Mouse (Mus musculus) left cerebral cortex, postnatal 25 days (tissue): Measurements from ENCODE around the gene Cobl. TPM values are rescaled to one million over a fixed set of nuclear protein-coding genes. Genes with fewer than 3 reads are reported as not detected.

Experiments
- DNase-seq, 2 experiments: peaks; one replicate each; pipeline ENCODE4 v3.0.0; 2022; ENCODE audit warnings: low spot score in 2 of 2, mixed read lengths in 1 of 2
- intact Hi-C: fragments of 180-260 bp; cut with DNase I; formaldehyde crosslinking; loops from one replicate; pipeline ENCODE4 v1.15.1; 2025
- total RNA-seq, 2 experiments: library from RNA; stranded (reverse); gene quantifications; 2 replicates each; pipeline ENCODE4 v1.2.3; 2021

Gene Cobl
- total RNA-seq, 2 experiments from 2014 or later: 106 to 126 TPM

- no peak for DNase-seq
- intact Hi-C loops: no loop called here
Observed at GRCm38 (mm10) chr11:12458392-12458791, 6.4 kb downstream of the Cobl start.

DNA sequence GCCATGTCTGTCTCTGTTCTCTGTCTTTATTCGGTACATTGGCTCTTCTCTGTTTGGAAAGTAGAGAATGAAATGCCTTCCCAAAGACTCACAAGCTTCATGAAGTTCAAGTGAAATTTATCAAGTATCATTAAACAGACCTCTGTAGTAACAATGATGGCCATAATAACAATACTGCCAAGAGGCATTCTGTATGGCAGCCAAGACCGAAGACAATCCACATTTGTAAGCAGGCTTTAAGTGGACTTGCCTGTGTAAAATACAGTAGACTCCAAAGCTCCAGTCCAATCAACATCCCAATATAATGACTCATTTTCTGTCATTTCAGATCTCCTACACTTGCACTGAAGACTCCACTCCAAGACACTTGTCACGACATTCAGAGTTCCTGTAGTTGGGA, 16.7 kb downstream of the Cobl start:
- intact Hi-C loops: no loop called here
- DNase-seq: no peak

GRCm38 (mm10) chr11:12445222-12445621, 19.5 kb downstream of the Cobl start:
- intact Hi-C loops: no loop called here
- no peak for DNase-seq

DNA sequence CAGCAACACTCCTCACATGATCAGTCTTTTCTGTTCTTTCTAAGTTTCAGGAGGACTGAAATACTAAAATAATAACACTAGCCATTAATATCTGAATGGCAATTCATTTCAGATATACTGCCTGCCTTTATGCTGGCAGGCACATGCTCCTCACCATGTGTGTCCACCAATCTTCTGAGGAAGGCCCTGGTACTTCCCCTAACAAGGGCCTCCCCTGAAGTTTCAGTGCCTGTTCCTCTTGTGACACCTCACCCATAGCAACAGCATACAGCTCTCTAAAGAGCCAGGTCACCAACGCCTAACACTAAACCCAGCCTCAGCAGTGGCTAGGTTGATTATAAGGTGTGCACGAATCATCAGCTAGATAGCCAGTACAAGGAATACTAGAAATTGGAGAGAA, 20.5 kb downstream of the Cobl start:
- intact Hi-C loops: no loop called here
- no peak for DNase-seq

DNA sequence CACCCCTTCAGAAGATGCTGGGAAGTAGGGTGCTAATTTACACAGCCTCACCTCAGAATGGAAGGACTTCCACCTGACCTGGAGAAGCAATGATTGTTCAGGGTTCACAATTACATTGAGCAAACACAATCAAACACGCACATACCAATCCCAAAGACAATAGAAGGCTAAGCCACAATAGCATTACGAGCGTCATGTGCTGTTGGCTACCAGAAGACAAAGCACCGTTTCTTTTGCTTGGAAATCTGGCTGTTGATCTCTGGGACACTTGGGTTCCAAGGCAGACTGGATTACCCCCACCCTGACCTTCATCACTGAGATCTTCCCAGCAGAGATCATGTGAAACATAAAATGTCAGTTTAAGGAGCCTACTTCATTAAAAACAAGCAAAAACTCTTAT, 21.1 kb downstream of the Cobl start:
- DNase-seq: no peak
- intact Hi-C loops: no loop called here

GRCm38 (mm10) chr11:12443185-12443584, 21.6 kb downstream of the Cobl start:
- intact Hi-C loops: no loop called here
- no peak for DNase-seq

DNA sequence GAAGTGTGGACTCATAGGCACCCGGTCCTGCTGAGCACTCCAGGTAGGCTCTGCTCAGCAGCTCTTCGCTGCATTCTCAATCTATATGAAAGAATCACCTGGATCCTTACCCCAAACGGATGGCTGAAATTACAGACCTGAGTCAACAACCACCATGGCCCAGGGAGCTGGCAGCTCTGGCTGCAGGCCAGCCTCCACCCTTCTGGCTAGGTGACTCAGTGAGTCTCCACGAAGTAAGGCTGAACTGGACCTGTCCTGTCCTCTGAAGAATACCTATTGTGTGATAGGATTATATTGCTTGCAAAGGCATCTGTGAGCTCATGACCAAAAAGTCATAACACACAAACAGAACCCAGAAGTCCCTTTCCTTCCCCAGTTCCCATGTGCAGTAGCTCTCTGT, 22.5 kb downstream of the Cobl start:
- DNase-seq: no peak
- intact Hi-C loops: no loop called here

GRCm38 (mm10) chr11:12435905-12436304, 28.9 kb downstream of the Cobl start:
- DNase-seq: no peak
- intact Hi-C loops: no loop called here

- no peak for DNase-seq
- intact Hi-C loops: no loop called here
Observed at GRCm38 (mm10) chr11:12435018-12435417, 29.7 kb downstream of the Cobl start.

DNA sequence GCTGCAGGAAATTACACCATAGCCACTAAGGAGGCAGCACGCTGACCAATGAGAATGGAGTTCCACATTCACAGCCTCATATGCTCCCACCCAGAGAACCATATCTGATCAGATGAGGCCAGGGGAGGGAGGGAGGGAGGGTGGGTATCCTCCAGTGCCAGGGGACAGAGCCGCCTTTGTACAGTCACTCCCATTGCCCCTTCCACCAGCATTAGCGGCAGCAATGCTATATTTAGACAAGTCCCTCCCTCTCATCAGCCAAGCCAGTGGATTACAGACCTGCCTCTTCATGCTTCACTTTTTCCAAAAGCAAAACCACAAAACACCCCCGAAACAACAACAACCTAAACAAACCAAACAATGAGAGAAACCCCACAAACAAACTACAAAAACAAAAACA, 30.2 kb downstream of the Cobl start:
- intact Hi-C loops: no loop called here
- no peak for DNase-seq

DNA sequence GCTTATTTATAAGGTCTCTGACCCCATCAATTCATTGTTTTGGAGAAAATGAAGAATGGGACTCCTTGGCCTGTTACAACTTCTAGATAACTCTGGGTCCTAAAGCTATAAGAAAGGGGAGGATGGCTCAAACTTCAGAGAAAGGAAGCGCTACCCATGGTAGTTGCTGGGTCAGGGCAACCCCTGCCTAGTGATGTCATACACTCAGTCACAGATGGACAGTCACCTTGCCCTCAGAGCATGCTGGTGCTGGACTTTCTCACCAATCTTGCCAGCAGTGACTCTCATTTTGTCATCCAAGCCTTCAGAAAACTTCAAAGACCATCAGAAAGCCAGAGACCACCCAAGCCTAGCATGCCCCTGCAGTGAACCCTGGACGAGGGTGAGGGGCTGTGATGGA, 32.8 kb downstream of the Cobl start:
- intact Hi-C loops: no loop called here
- DNase-seq: no peak

DNA sequence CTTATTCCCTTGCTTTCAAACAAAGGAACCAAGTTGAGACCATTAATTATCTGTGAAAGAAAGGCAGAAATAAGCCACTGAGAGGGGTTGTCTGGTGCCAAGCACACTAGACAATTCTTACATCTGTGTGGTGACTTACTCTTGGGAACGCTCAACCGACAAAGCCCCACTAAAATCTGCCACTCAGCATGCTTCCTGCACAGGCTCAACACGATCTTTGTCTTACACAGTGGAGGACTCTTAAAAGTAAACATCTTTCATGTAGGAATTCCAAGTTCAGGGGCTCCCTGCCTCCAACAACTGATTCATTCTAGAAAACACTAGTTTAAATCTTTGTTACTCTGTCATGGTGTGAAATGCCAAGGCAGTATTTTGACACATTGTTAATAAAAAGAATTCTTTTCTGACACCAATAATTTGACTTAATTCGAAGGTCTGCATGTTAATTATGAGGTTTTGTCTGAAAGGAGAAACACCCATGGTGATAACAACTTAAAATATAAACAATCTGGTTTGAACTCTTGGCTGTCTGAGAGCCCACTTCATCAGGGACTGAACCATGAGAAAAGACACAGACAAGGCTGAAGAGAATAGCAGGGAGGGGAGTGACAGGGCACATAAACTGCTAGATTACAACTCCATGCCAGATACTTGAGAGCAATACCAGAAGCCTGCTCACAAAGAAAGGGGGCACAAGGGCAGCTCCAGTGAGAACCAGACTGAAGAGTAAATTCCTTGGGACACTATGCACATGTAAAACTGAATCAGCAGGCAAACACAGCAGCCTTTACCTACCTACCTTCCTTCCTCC, 34.3 kb downstream of the Cobl start:
- intact Hi-C loops: no loop called here
- no peak for DNase-seq

DNA sequence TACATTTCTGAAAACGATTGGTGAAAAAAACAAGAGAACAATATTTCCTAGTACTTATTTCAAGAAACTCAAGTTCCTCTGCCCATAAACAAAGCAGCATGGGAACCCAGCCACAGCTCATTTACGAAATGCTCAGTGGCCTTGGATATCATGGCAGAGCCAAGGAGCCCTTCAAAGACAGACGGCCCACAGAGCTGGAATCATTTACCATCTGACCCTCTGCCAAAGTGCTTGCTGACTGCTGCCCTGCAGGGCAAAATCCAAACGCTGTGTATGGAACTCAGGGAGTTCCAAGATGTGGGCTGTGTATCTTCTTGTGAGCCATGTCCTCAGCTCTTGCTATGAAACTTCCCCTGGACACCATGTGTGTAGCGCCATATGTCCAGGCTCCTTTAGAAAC, 38.0 kb downstream of the Cobl start:
- no peak for DNase-seq
- intact Hi-C loops: no loop called here

DNA sequence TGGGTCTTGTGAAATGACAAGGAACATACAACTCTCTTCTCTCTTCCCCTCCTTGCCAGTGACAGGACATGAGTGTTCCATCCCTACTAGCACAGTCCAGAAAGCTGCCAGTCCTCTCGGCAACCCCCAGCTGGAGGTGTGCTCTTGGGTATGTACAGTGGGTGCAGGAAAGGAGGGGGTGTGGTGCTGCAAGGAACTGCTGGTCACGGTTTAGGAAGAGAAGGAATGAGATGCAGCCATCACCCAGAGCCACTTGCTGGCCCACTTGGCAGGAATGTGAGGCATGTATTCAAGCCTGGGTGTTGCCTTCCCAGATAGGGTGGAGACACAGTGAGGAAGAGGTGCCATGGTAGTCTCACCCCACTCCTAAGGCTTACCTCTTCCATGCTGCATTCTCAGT, 40.6 kb downstream of the Cobl start:
- intact Hi-C loops: no loop called here

GRCm38 (mm10) chr11:12421183-12421582, 43.6 kb downstream of the Cobl start:
- intact Hi-C loops: no loop called here
- DNase-seq: no peak

More for the DNA sequence above, 40.6 kb downstream of the Cobl start:
- DNase-seq: no peak

DNA sequence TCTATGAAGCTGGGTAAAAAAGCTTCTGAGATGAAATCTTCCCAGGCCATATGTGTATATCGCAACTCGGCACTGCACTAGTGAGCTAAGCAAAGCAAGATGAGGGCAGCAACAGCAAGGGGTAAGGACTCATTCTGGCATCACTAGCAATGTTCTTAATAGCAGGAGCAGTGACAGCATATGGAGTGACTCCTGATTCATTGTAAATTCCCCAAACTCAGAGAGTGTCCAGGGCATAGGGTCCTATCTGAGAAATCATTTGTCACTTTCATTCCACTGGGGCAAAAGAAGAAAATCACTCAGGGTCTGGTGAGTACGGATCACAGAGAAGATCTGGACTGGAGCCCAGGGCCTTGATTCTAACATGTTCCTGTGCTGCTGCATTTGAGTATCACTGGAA, 44.6 kb downstream of the Cobl start:
- intact Hi-C loops: no loop called here
- DNase-seq: no peak

GRCm38 (mm10) chr11:12416899-12417298, 47.9 kb downstream of the Cobl start:
- intact Hi-C loops: no loop called here
- DNase-seq: peak; percentile 48 to 52

DNA sequence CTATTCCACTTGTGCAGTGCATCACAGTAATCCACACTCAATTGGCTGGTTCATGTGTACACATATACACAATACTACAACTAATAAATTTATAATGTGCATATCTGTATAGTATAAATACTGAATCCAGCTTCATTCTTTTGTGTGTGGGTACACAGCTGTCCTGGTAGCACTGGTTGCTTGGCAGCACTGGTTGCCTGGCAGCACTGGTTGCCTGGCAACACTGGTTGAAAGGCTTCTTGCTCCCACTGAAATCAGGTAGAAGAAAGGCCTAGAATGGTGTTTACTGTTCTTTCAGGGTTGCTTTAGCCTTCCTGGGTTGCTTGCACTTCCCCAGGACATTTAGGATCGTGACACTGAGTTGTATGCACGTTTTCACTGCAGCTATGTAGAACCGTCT, 49.4 kb downstream of the Cobl start:
- DNase-seq: peak in 1 of 2 experiments; percentile 46

DNA sequence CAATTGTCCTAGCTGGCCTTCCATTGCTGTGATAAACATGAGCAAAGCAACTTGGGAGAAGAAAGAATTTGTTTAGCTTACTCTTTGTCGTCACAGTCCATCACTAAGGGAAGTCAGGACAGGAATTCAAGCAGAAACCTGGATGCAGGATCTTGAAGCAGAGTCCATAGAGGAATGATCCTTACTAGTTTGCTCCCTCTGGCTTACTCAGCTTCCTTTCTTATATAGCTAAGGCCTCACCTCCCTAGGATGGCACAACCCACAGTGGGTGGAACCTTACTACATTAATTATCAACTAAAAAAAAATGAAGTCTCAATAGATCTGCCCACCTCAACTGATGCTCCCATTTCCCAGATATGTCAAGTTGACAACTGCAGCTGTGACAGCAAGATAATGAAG, 52.8 kb downstream of the Cobl start:
- no peak for DNase-seq
- intact Hi-C loops: loop anchor here (2.0 kb wide), 1 partner anchor 17 kb away; no protein-coding TSS in a partner anchor

More for the DNA sequence above, 49.4 kb downstream of the Cobl start:
- intact Hi-C loops: no loop called here

DNA sequence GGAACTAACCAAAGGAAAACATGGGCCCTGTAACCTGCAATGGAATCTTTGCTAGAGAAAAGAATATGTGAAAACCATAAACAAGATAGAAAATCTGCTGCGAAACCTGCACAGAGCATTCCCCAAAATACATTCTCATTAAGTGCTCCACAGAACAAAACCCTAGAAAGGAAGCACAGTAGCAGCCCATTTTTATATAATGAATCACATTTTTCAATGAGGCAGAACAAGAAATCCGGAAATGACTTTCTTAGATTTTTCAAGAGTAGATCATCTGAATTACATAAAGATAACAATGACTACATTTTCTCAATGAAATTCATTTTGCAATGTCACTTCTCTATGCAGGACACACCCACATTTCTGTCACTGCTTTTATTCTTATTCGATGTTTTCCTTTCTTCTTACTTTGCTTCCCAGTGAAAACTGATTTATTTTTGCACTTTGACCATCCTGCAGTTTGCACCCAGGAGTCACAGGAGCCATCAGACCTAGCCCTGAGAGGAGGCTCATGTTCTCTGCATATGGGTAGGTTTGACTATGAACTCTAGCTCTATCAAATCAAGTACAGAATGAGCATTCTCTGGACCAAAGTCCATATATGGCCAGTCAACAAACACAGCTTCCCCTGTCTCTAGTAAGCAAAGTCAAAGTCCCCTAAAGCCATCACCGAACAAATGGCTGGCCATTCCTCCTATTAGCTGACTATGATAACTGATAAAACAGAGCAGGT, 53.5 kb downstream of the Cobl start:
- intact Hi-C loops: loop anchor here (2.0 kb wide), 1 partner anchor 16 kb away; no protein-coding TSS in a partner anchor

GRCm38 (mm10) chr11:12409463-12409862, 55.3 kb downstream of the Cobl start:
- DNase-seq: no peak
- intact Hi-C loops: no loop called here

More for the DNA sequence above, 53.5 kb downstream of the Cobl start:
- DNase-seq: no peak
